Mouse (Mus musculus) brain, embryonic 14.5 days (tissue): Measurements from ENCODE around the gene Rnf182.

Experiments used
- CTCF ChIP-seq: fragments of 200-500 bp; IDR thresholded peaks from 2 replicates; pipeline ENCODE4 v1.5.1; 2012; ENCODE audit warnings: inconsistent platforms, mild to moderate bottlenecking, moderate library complexity, borderline replicate concordance; ENCODE audit not compliant: insufficient read depth, insufficient read length; ENCODE audit errors: extremely low read depth
- POLR2A ChIP-seq: fragments of 200-500 bp; IDR thresholded peaks from 2 replicates; pipeline ENCODE4 v1.6.1; 2012; ENCODE audit warnings: mild to moderate bottlenecking, inconsistent platforms, borderline replicate concordance; ENCODE audit not compliant: poor library complexity, insufficient read depth, insufficient read length, severe bottlenecking; ENCODE audit errors: extremely low read depth

GRCm38 (mm10) chr13:43615194-43615576, 325 bp upstream of the Rnf182 start:
- TF ChIP-seq CTCF (no peak), POLR2A (no peak)
